Mouse (Mus musculus): ENCODE data around the gene Traf6. TPM values are rescaled to one million over a fixed set of nuclear protein-coding genes. Genes with fewer than 3 reads are reported as not detected.

Gene Traf6
- polyA plus RNA-seq, 1 experiment from 2014 or later: 4.1 TPM

DNA sequence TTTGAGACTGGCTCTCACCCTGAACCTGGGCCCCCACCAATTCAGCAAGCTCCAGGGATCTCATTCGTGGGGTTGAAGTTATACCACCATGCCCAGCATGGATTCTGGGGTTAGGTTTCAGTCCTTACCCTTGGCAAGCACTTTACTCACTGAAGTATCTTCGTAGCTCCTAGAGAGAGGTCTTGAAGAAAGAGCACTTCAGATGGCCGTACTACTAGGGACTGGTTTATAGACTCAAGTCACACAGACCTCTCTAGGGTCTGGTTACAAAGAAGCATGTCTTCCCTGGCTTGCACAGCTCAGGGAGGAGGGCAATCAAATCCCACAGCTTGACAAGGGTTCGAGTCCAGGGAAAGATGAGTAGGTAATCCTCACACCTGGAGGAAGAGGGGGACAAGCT lies 43.6 kb downstream of the Traf6 start:
- peaks cover 9% of the 10 kb centered on the region for H3K4me1 ChIP-seq (ENCODE audit: control insufficient read depth, insufficient read depth, low read depth, low read length)
- no peaks in the 10 kb centered on the region for H3K27me3 ChIP-seq (replicated peaks; ENCODE audit: control insufficient read depth, insufficient read depth, low read length)
- no peak for ATAC-seq
- H3K9me3 ChIP-seq (ENCODE audit: control insufficient read depth, low read length): no peaks in the 10 kb centered on the region
- H3K9ac ChIP-seq (ENCODE audit: low read depth, low read length): no peak overlapping the region
- no peak overlapping the region for H3K4me2 ChIP-seq (ENCODE audit: low read length)
- 91% methylated on average over 4 of the region's 4 CpGs for WGBS
- no peak overlapping the region for H3K4me3 ChIP-seq (ENCODE audit: low read length)
- H3K36me3 ChIP-seq (ENCODE audit: control insufficient read depth, insufficient read depth, low read length): no peaks in the 10 kb centered on the region
- 0 out of 2 replicates have a peak overlapping the region, but pooled peaks have one; percentile 29 for H3K27ac ChIP-seq (ENCODE audit: low read depth, low read length)

DNA sequence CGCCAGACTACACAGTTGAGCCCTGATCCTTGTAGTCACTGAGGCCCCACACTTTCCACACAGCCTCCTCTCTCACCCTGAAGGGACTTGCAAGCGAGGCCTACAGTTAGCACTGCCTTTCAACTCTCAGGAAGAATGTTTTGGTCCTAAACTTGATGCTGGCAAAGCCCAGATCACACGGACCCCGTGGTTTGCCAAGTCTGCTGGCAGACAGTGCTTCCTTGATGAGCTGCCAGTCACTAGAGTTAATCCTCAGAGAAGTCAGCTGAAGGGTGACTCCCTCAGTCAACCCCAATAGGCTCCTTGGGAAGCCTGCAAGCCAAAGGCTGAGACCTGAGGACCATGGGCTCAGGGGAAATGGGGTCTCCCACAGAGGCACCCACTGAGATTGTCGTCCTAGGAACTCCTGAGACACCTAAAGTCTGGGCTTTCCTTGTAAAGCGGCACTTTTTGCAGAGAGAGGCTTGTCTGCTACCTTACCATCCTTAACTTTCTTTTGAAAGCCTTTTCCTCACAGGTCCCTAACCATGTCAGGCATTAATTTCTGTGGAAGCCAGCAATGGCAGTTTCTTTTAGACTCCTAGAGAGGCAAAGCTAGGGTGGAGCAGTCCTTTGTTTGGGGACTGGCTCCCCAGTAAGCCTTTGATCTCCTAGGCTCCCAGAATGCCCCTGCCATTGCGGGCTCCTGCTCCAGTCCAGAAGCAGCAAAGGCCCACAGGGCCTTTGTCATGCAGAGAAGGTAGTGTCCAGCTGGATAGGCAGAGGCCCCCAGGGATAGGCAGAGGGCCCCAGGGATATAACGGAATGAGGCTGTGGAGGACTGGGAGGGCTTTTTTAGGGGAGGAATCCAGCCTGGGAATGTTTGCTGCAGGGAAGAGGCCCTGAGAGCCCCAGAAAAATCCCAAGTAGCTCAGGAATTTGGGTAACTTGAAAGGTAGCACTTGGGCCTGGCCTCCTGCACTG lies 44.4 kb downstream of the Traf6 start:
- Histone ChIP-seq H3K9ac (ENCODE audit: low read depth, low read length) (no peak overlapping the region; the same call in 1 of the 2 replicates), H3K36me3 (ENCODE audit: control insufficient read depth, insufficient read depth, low read length) (no peaks in the 10 kb centered on the region), H3K27ac (ENCODE audit: low read depth, low read length) (peak overlapping the region; percentile 29), H3K4me3 (ENCODE audit: low read length) (no peak overlapping the region), H3K9me3 (ENCODE audit: control insufficient read depth, low read length) (no peaks in the 10 kb centered on the region), H3K4me2 (ENCODE audit: low read length) (no peak overlapping the region), H3K27me3 (replicated peaks; ENCODE audit: control insufficient read depth, insufficient read depth, low read length) (no peaks in the 10 kb centered on the region), H3K4me1 (ENCODE audit: control insufficient read depth, insufficient read depth, low read depth, low read length) (peaks cover 9% of the 10 kb centered on the region)
- 30% methylated on average over 8 of the region's 8 CpGs for WGBS
- peak; percentile 61 for ATAC-seq

DNA sequence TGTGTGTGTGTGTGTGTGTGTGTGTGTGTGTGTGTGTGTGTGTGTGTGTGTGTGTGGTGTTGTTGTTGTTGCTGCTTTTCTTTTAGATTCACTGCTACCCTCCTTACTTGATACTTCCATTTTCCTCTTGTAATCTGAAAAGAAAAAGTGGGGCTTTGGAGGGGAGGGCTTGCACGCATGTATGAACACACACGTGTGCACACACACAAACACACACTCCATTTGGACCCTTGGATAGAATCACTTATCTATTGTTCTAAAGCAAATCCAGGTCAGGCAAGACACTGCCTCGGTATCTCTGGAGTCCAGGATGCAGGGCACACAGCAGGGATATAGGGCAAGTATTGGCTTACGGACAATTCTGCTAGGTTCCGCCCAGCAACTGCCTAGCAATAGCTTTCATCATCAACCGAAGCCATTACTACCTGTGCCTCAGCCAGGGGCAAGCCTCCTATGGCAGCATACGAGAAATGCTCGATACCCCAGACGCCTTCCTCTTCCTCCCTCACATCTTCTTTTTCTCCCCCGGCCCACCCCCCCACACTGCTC lies 45.2 kb downstream of the Traf6 start:
- Histone ChIP-seq H3K36me3 (ENCODE audit: control insufficient read depth, insufficient read depth, low read length) (no peaks in the 10 kb centered on the region), H3K27me3 (replicated peaks; ENCODE audit: control insufficient read depth, insufficient read depth, low read length) (no peaks in the 10 kb centered on the region), H3K9ac (ENCODE audit: low read depth, low read length) (no peak overlapping the region), H3K4me1 (ENCODE audit: control insufficient read depth, insufficient read depth, low read depth, low read length) (peaks cover 9% of the 10 kb centered on the region), H3K4me3 (ENCODE audit: low read length) (no peak overlapping the region), H3K9me3 (ENCODE audit: control insufficient read depth, low read length) (no peaks in the 10 kb centered on the region), H3K4me2 (ENCODE audit: low read length) (no peak overlapping the region), H3K27ac (ENCODE audit: low read depth, low read length) (no peak overlapping the region; the same call in 1 of the 2 replicates)
- 40% methylated on average over 10 of the region's 10 CpGs for WGBS
- no peak for ATAC-seq

DNA sequence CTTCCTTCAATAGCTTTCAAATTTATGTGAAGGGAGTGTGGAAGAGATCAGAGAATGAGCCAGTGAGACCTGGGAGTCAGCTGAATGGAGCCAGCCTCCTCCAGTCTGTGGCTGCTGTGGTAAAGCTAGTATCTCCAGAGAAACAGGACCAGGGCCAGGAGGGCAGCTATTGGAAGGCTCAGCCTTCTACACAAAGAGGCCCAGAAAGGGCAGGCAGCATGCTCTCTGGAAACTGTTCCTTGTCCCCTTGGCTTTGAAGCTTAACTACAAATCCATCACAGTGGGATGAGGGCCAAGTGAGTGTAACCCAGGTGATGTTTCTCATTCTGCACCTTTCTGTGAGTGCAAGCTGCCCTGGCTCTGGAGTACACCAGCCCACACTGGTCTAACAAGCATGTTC lies 49.6 kb downstream of the Traf6 start:
- Histone ChIP-seq H3K27ac (ENCODE audit: low read depth, low read length) (peak overlapping the region; percentile 53; the same call in 1 of the 2 replicates), H3K4me1 (ENCODE audit: control insufficient read depth, insufficient read depth, low read depth, low read length) (peaks cover 6% of the 10 kb centered on the region), H3K9me3 (ENCODE audit: control insufficient read depth, low read length) (no peaks in the 10 kb centered on the region), H3K27me3 (replicated peaks; ENCODE audit: control insufficient read depth, insufficient read depth, low read length) (no peaks in the 10 kb centered on the region), H3K36me3 (ENCODE audit: control insufficient read depth, insufficient read depth, low read length) (no peaks in the 10 kb centered on the region), H3K4me3 (ENCODE audit: low read length) (no peak overlapping the region), H3K4me2 (ENCODE audit: low read length) (no peak overlapping the region), H3K9ac (ENCODE audit: low read depth, low read length) (no peak overlapping the region)
- ATAC-seq: peak; percentile 67

DNA sequence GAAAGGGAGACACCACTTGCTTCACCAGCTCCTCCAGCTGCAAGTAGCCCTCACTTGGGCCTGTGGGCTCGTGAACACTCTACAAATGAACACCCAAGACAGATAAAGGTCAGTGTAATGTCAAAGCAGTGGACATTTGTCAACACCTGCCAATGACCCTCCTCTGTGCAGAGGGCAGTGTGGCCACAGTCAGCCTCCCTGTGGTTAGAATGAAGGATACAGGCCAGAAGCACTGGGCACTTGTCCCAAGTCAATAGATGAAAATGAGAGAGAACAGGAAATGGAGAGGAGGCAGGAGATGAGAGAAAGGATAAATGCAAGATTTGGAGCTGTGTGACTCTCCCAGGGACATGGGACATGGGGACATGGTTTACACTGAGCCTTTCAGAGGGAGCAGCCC lies 51.2 kb downstream of the Traf6 start:
- WGBS: 46% methylated on average over 1 of the region's 1 CpGs
- Histone ChIP-seq H3K4me2 (ENCODE audit: low read length) (no peak overlapping the region), H3K9me3 (ENCODE audit: control insufficient read depth, low read length) (no peaks in the 10 kb centered on the region), H3K27ac (ENCODE audit: low read depth, low read length) (no peak overlapping the region), H3K27me3 (replicated peaks; ENCODE audit: control insufficient read depth, insufficient read depth, low read length) (no peaks in the 10 kb centered on the region), H3K4me3 (ENCODE audit: low read length) (no peak overlapping the region), H3K9ac (ENCODE audit: low read depth, low read length) (no peak overlapping the region), H3K4me1 (ENCODE audit: control insufficient read depth, insufficient read depth, low read depth, low read length) (no peaks in the 10 kb centered on the region), H3K36me3 (ENCODE audit: control insufficient read depth, insufficient read depth, low read length) (no peaks in the 10 kb centered on the region)
- ATAC-seq: no peak

DNA sequence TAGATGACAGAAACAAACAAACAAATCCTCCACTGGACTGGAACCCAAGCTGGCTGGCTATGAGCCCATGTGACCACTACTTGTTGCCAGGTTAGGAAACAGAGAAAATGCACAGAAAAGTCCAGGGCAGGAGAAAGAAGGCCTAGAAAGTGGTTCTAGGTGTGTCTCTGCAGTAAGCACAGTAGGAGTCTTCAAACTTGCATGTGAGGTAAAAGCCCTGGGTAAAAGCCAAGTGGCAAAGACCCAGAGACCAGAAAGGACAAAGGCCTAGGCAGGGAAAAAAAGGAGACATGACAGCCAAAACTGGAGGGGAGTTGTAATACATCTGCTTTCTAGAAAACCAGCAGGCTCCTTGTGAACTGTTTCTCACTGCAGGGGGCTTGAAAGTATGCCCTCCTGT lies 52.7 kb downstream of the Traf6 start:
- no peak overlapping the region for H3K9ac ChIP-seq (ENCODE audit: low read depth, low read length)
- ATAC-seq: no peak
- H3K9me3 ChIP-seq (ENCODE audit: control insufficient read depth, low read length): no peaks in the 10 kb centered on the region
- H3K27me3 ChIP-seq (replicated peaks; ENCODE audit: control insufficient read depth, insufficient read depth, low read length): no peaks in the 10 kb centered on the region
- H3K4me3 ChIP-seq (ENCODE audit: low read length): no peak overlapping the region
- no peak overlapping the region for H3K4me2 ChIP-seq (ENCODE audit: low read length)
- H3K27ac ChIP-seq (ENCODE audit: low read depth, low read length): 0 out of 2 replicates have a peak overlapping the region, but pooled peaks have one; percentile 3
- H3K4me1 ChIP-seq (ENCODE audit: control insufficient read depth, insufficient read depth, low read depth, low read length): no peaks in the 10 kb centered on the region
- H3K36me3 ChIP-seq (ENCODE audit: control insufficient read depth, insufficient read depth, low read length): no peaks in the 10 kb centered on the region

DNA sequence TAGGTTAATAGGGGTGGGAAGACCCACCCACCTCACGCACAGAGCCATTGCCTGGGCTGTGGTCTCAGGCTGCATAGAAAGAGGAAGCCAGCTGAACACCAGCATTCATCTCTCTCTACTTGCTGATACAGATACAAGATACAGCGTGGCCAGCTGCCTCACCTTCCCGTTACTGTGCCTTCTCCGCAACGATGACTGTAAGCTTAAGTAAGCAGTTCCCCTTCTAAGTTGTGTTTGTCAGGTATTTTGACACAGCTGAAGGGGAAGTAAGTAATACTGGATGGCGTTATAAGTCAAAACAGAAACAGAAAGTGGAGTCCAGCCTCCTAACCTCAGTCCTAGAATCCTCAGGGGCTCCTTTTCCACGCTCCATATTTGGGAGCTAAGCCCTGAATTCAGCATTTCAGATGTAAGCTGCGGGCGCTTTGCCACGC lies 54.6 kb downstream of the Traf6 start:
- no peak for ATAC-seq
- H3K9me3 ChIP-seq (ENCODE audit: control insufficient read depth, low read length): no peaks in the 10 kb centered on the region
- no peaks in the 10 kb centered on the region for H3K4me1 ChIP-seq (ENCODE audit: control insufficient read depth, insufficient read depth, low read depth, low read length)
- no peaks in the 10 kb centered on the region for H3K36me3 ChIP-seq (ENCODE audit: control insufficient read depth, insufficient read depth, low read length)
- 95% methylated on average over 10 of the region's 10 CpGs for WGBS
- no peak overlapping the region for H3K27ac ChIP-seq (ENCODE audit: low read depth, low read length)
- H3K4me3 ChIP-seq (ENCODE audit: low read length): no peak overlapping the region
- no peaks in the 10 kb centered on the region for H3K27me3 ChIP-seq (replicated peaks; ENCODE audit: control insufficient read depth, insufficient read depth, low read length)
- no peak overlapping the region for H3K4me2 ChIP-seq (ENCODE audit: low read length)
- H3K9ac ChIP-seq (ENCODE audit: low read depth, low read length): no peak overlapping the region

DNA sequence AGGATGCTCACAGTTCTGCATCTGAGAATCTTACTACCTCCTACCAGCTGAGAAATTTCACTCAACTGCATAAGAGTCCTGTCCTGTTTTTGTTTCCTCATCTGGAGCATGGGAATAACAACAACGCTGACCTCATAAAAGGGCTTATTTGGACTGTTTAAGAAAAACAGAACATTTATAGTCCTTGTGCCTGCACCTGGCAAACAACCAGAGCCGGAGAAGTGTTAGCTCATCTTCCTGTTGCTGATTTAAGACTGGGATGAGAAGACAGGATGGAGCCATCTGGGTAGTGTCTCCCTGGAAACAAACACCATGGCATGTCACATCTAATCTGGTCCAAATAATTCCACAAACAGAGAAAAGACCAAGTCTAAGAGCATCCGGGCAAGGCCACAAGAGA lies 55.3 kb downstream of the Traf6 start:
- no peak for ATAC-seq
- no peak overlapping the region for H3K27ac ChIP-seq (ENCODE audit: low read depth, low read length)
- 80% methylated on average over 3 of the region's 3 CpGs for WGBS
- no peaks in the 10 kb centered on the region for H3K36me3 ChIP-seq (ENCODE audit: control insufficient read depth, insufficient read depth, low read length)
- no peak overlapping the region for H3K9ac ChIP-seq (ENCODE audit: low read depth, low read length)
- H3K4me1 ChIP-seq (ENCODE audit: control insufficient read depth, insufficient read depth, low read depth, low read length): no peaks in the 10 kb centered on the region
- no peaks in the 10 kb centered on the region for H3K9me3 ChIP-seq (ENCODE audit: control insufficient read depth, low read length)
- H3K27me3 ChIP-seq (replicated peaks; ENCODE audit: control insufficient read depth, insufficient read depth, low read length): no peaks in the 10 kb centered on the region
- no peak overlapping the region for H3K4me2 ChIP-seq (ENCODE audit: low read length)
- H3K4me3 ChIP-seq (ENCODE audit: low read length): no peak overlapping the region

DNA sequence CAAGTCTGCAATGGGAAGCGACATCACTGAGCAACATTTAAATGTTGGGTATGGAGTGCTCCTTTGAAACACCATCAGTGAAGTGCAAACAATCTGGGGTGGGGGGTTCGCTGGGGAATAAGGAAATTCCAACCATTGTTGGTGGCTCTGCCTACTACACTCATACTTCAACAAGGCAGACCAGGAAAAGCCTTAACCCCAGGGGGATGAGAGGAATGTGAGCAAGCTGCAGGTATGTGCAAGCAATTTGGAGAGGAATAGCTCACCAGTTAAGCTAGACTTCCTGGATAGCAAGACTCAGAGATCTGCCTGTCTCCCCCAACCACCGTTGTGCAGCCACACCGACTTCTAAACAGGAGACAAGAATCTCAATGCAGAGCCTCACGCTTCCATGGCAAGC lies 61.7 kb downstream of the Traf6 start:
- Histone ChIP-seq H3K27me3 (replicated peaks; ENCODE audit: control insufficient read depth, insufficient read depth, low read length) (no peaks in the 10 kb centered on the region), H3K4me3 (ENCODE audit: low read length) (no peak overlapping the region), H3K9ac (ENCODE audit: low read depth, low read length) (no peak overlapping the region), H3K36me3 (ENCODE audit: control insufficient read depth, insufficient read depth, low read length) (no peaks in the 10 kb centered on the region), H3K27ac (ENCODE audit: low read depth, low read length) (no peak overlapping the region), H3K9me3 (ENCODE audit: control insufficient read depth, low read length) (no peaks in the 10 kb centered on the region), H3K4me2 (ENCODE audit: low read length) (no peak overlapping the region), H3K4me1 (ENCODE audit: control insufficient read depth, insufficient read depth, low read depth, low read length) (no peaks in the 10 kb centered on the region)
- ATAC-seq: no peak
- WGBS: 84% methylated on average over 5 of the region's 5 CpGs
